Mouse (Mus musculus) neural tube, embryonic 13.5 days (tissue): ENCODE data around the gene Dlg5. TPM values are rescaled to one million over a fixed set of nuclear protein-coding genes. Genes with fewer than 3 reads are reported as not detected.

Source experiments
- ATAC-seq: fragments of 200-750 bp; cut with Nextera tagmentation; 2 replicates; pipeline ENCODE4 v1.8.0; 2017; ENCODE audit warnings: low read depth, mild to moderate bottlenecking, moderate TSS enrichment, moderate library complexity
- H3K27ac ChIP-seq: fragments of 300-500 bp; sonication (generic); replicated peaks from 2 replicates; pipeline ENCODE4 v1.5.1; 2015; ENCODE audit warnings: moderate library complexity, mild to moderate bottlenecking, inconsistent platforms
- H3K27me3 ChIP-seq: fragments of 300-500 bp; sonication (generic); 2 replicates; pipeline ENCODE4 v1.6.1; 2015; ENCODE audit warnings: mild to moderate bottlenecking, inconsistent platforms
- H3K36me3 ChIP-seq: fragments of 300-500 bp; sonication (generic); 2 replicates; pipeline ENCODE4 v1.6.1; 2015; ENCODE audit warnings: mild to moderate bottlenecking, inconsistent platforms
- H3K4me1 ChIP-seq: fragments of 300-500 bp; sonication (generic); replicated peaks from 2 replicates; pipeline ENCODE4 v1.6.1; 2015; ENCODE audit warnings: inconsistent platforms
- H3K4me2 ChIP-seq: fragments of 300-500 bp; sonication (generic); 2 replicates; pipeline ENCODE4 v1.6.1; 2015; ENCODE audit warnings: inconsistent platforms, mild to moderate bottlenecking, moderate library complexity
- H3K4me3 ChIP-seq: fragments of 300-500 bp; sonication (generic); 2 replicates; pipeline ENCODE4 v1.5.1; 2015; ENCODE audit warnings: mild to moderate bottlenecking, inconsistent platforms
- H3K9ac ChIP-seq: fragments of 300-500 bp; sonication (generic); 2 replicates; pipeline ENCODE4 v1.6.1; 2015; ENCODE audit warnings: moderate library complexity, mild to moderate bottlenecking, inconsistent platforms
- H3K9me3 ChIP-seq: fragments of 300-500 bp; sonication (generic); 2 replicates; pipeline ENCODE4 v1.6.1; 2016; ENCODE audit warnings: inconsistent platforms
- WGBS: fragments of 180-500 bp; shearing (Covaris S2); methylation state at CpG from one replicate; pipeline ENCODE4 v1.1.7; 2015; 5-methylcytosine and 5-hydroxymethylcytosine counted together
- polyA plus RNA-seq: library from polyadenylated mRNA; unstranded; fragments of >200 nt; fragmentation: Nextera tagmentation; extraction: Ambion mirVana; gene quantifications from 2 replicates; pipeline ENCODE4 v1.2.1, GENCODE M21; 2015

Gene Dlg5
- polyA plus RNA-seq, 1 experiment from 2014 or later: 19.1 TPM

- Histone ChIP-seq H3K4me1 (peaks cover 63% of the 10 kb centered on the region), H3K9ac (peak overlapping the region; percentile 13; the same call in 1 of the 2 replicates), H3K4me3 (no peak overlapping the region), H3K27ac (peak overlapping the region; percentile 72), H3K9me3 (no peaks in the 10 kb centered on the region), H3K27me3 (no peaks in the 10 kb centered on the region), H3K36me3 (no peaks in the 10 kb centered on the region; the same call in 1 of the 2 replicates), H3K4me2 (peak overlapping the region; percentile 19; the same call in 1 of the 2 replicates)
- 36% methylated on average over 13 of the region's 13 CpGs for WGBS
- ATAC-seq: peak; percentile 51; the same call in 1 of the 2 replicates
Observed at GRCm38 (mm10) chr14:24207360-24207752, 38.4 kb downstream of the Dlg5 start.

- H3K4me2 ChIP-seq: peak overlapping the region; percentile 19; the same call in 1 of the 2 replicates
- H3K9ac ChIP-seq: peak overlapping the region; percentile 13; the same call in 1 of the 2 replicates
- H3K27ac ChIP-seq: peak overlapping the region; percentile 72
- ATAC-seq: peak; percentile 21; the same call in 1 of the 2 replicates
- no peaks in the 10 kb centered on the region for H3K27me3 ChIP-seq
- 64% methylated on average over 12 of the region's 12 CpGs for WGBS
- H3K4me1 ChIP-seq: peaks cover 58% of the 10 kb centered on the region
- no peak overlapping the region for H3K4me3 ChIP-seq
- H3K36me3 ChIP-seq: no peaks in the 10 kb centered on the region; the same call in 1 of the 2 replicates
- H3K9me3 ChIP-seq: no peaks in the 10 kb centered on the region
Observed at GRCm38 (mm10) chr14:24206736-24207359, 38.9 kb downstream of the Dlg5 start.

GRCm38 (mm10) chr14:24206314-24206713 is 39.4 kb downstream of the Dlg5 start:
- no peak for ATAC-seq
- Histone ChIP-seq H3K9me3 (no peaks in the 10 kb centered on the region), H3K4me1 (peaks cover 57% of the 10 kb centered on the region), H3K27me3 (no peaks in the 10 kb centered on the region), H3K4me2 (no peak overlapping the region), H3K9ac (no peak overlapping the region), H3K4me3 (no peak overlapping the region), H3K27ac (peak overlapping the region; percentile 43), H3K36me3 (no peaks in the 10 kb centered on the region; the same call in none of the 2 replicates)
- WGBS: 37% methylated on average over 9 of the region's 9 CpGs

GRCm38 (mm10) chr14:24205281-24205871 is 40.3 kb downstream of the Dlg5 start:
- H3K4me1 ChIP-seq: peaks cover 50% of the 10 kb centered on the region

GRCm38 (mm10) chr14:24203210-24203609 is 42.5 kb downstream of the Dlg5 start:
- H3K27ac ChIP-seq: no peak overlapping the region
- H3K4me1 ChIP-seq: peaks cover 48% of the 10 kb centered on the region
- no peak for ATAC-seq
- H3K4me2 ChIP-seq: no peak overlapping the region
- no peaks in the 10 kb centered on the region for H3K27me3 ChIP-seq
- H3K4me3 ChIP-seq: no peak overlapping the region
- WGBS: 90% methylated on average over 8 of the region's 8 CpGs
- H3K36me3 ChIP-seq: peaks cover 9% of the 10 kb centered on the region
- no peaks in the 10 kb centered on the region for H3K9me3 ChIP-seq
- no peak overlapping the region for H3K9ac ChIP-seq

More at GRCm38 (mm10) chr14:24205281-24205871, 40.3 kb downstream of the Dlg5 start:
- H3K9me3 ChIP-seq: no peaks in the 10 kb centered on the region
- H3K27ac ChIP-seq: peak overlapping the region; percentile 43
- 11% methylated on average over 6 of the region's 6 CpGs for WGBS
- 0 out of 2 replicates have a peak overlapping the region, but pooled peaks have one; percentile 1 for H3K9ac ChIP-seq
- H3K4me3 ChIP-seq: no peak overlapping the region
- no peaks in the 10 kb centered on the region for H3K27me3 ChIP-seq
- peak; percentile 48; the same call in 1 of the 2 replicates for ATAC-seq
- 0 out of 2 replicates have a peak overlapping the region, but pooled peaks have one; percentile 0 for H3K4me2 ChIP-seq
- peaks cover 1% of the 10 kb centered on the region for H3K36me3 ChIP-seq

- no peak overlapping the region for H3K4me3 ChIP-seq
- H3K9me3 ChIP-seq: no peaks in the 10 kb centered on the region
- H3K9ac ChIP-seq: no peak overlapping the region
- peaks cover 28% of the 10 kb centered on the region for H3K4me1 ChIP-seq
- no peak overlapping the region for H3K27ac ChIP-seq
- H3K27me3 ChIP-seq: no peaks in the 10 kb centered on the region
- H3K4me2 ChIP-seq: no peak overlapping the region
- peaks cover 9% of the 10 kb centered on the region for H3K36me3 ChIP-seq
- WGBS: 94% methylated on average over 2 of the region's 2 CpGs
- no peak for ATAC-seq
Observed at GRCm38 (mm10) chr14:24200771-24201170, 44.9 kb downstream of the Dlg5 start.

- no peak overlapping the region for H3K4me2 ChIP-seq
- no peak for ATAC-seq
- no peaks in the 10 kb centered on the region for H3K9me3 ChIP-seq
- H3K4me3 ChIP-seq: no peak overlapping the region
- H3K27me3 ChIP-seq: no peaks in the 10 kb centered on the region
- H3K4me1 ChIP-seq: peaks cover 17% of the 10 kb centered on the region
- no peak overlapping the region for H3K27ac ChIP-seq
- H3K9ac ChIP-seq: no peak overlapping the region
- H3K36me3 ChIP-seq: peaks cover 9% of the 10 kb centered on the region
- 82% methylated on average over 6 of the region's 6 CpGs for WGBS
Observed at GRCm38 (mm10) chr14:24199732-24200131, 46.0 kb downstream of the Dlg5 start.

GRCm38 (mm10) chr14:24197865-24198264 is 47.9 kb downstream of the Dlg5 start:
- Histone ChIP-seq H3K36me3 (peaks cover 9% of the 10 kb centered on the region), H3K9ac (no peak overlapping the region), H3K27me3 (no peaks in the 10 kb centered on the region), H3K9me3 (no peaks in the 10 kb centered on the region), H3K4me1 (0 out of 2 replicates have a peak, but pooled peaks cover 2% of the 10 kb centered on the region), H3K27ac (no peak overlapping the region), H3K4me3 (no peak overlapping the region), H3K4me2 (no peak overlapping the region)
- 75% methylated on average over 5 of the region's 5 CpGs for WGBS
- no peak for ATAC-seq

- peaks cover 9% of the 10 kb centered on the region for H3K36me3 ChIP-seq
- no peaks in the 10 kb centered on the region for H3K27me3 ChIP-seq
- no peak for ATAC-seq
- no peak overlapping the region for H3K4me3 ChIP-seq
- H3K27ac ChIP-seq: no peak overlapping the region
- H3K9me3 ChIP-seq: no peaks in the 10 kb centered on the region
- no peak overlapping the region for H3K9ac ChIP-seq
- 82% methylated on average over 6 of the region's 6 CpGs for WGBS
- H3K4me2 ChIP-seq: no peak overlapping the region
- 0 out of 2 replicates have a peak, but pooled peaks cover 2% of the 10 kb centered on the region for H3K4me1 ChIP-seq
Observed at GRCm38 (mm10) chr14:24196947-24197346, 48.8 kb downstream of the Dlg5 start.

GRCm38 (mm10) chr14:24190131-24190530 is 55.6 kb downstream of the Dlg5 start:
- no peak overlapping the region for H3K4me3 ChIP-seq
- 90% methylated on average over 13 of the region's 13 CpGs for WGBS
- no peak overlapping the region for H3K9ac ChIP-seq
- no peak overlapping the region for H3K4me2 ChIP-seq
- no peaks in the 10 kb centered on the region for H3K9me3 ChIP-seq
- peaks cover 18% of the 10 kb centered on the region for H3K36me3 ChIP-seq
- ATAC-seq: no peak
- H3K27ac ChIP-seq: no peak overlapping the region
- peaks cover 16% of the 10 kb centered on the region for H3K4me1 ChIP-seq
- no peaks in the 10 kb centered on the region for H3K27me3 ChIP-seq

GRCm38 (mm10) chr14:24189598-24189997 is 56.1 kb downstream of the Dlg5 start:
- no peak overlapping the region for H3K4me3 ChIP-seq
- no peak overlapping the region for H3K9ac ChIP-seq
- no peaks in the 10 kb centered on the region for H3K9me3 ChIP-seq
- WGBS: 79% methylated on average over 7 of the region's 7 CpGs
- H3K27ac ChIP-seq: no peak overlapping the region
- no peaks in the 10 kb centered on the region for H3K27me3 ChIP-seq
- H3K36me3 ChIP-seq: peaks cover 18% of the 10 kb centered on the region
- H3K4me2 ChIP-seq: no peak overlapping the region
- peaks cover 16% of the 10 kb centered on the region for H3K4me1 ChIP-seq
- no peak for ATAC-seq

- Histone ChIP-seq H3K9me3 (no peaks in the 10 kb centered on the region), H3K4me3 (no peak overlapping the region), H3K27ac (no peak overlapping the region), H3K4me1 (peaks cover 17% of the 10 kb centered on the region), H3K27me3 (no peaks in the 10 kb centered on the region), H3K36me3 (peaks cover 10% of the 10 kb centered on the region), H3K4me2 (no peak overlapping the region), H3K9ac (no peak overlapping the region)
- no peak for ATAC-seq
- 68% methylated on average over 4 of the region's 4 CpGs for WGBS
Observed at GRCm38 (mm10) chr14:24185514-24185913, 60.2 kb downstream of the Dlg5 start.
